Mouse (Mus musculus) ES-Bruce4 (cell line): Measurements from ENCODE around the gene Ift172.

Source experiments
- CTCF ChIP-seq: IDR thresholded peaks from one replicate; pipeline ENCODE4 v1.8.1; 2011; ENCODE audit warnings: low read depth, low read length
- EP300 ChIP-seq: IDR thresholded peaks from 2 replicates; pipeline ENCODE4 v1.6.1; 2011; ENCODE audit warnings: low read depth, low read length; ENCODE audit not compliant: insufficient read depth
- POLR2A ChIP-seq: IDR thresholded peaks from one replicate; pipeline ENCODE4 v1.8.1; 2011; ENCODE audit warnings: low read length; ENCODE audit not compliant: insufficient read depth

DNA sequence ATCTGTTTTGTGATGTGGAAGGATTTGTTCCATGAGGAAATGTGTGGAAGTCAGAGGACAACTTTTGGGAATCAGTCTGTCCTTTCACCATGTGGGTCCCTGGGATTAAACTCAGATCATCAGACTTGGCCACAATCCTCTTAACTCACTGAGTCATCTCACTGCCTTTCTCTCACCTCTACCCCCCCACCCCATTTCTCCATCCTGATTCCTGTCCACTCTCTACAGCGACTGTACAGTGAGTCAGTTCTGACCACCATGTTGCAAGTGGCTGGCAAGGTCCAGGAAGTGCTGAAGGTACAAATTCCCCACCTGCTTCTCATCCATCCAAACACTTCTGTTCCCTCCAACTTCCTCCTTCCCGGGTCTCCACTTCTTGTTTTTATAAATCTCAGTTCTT lies 7.6 kb upstream of the Ift172 start:
- TF ChIP-seq POLR2A, result no peak
- TF ChIP-seq CTCF, result no peak
- no peak for TF ChIP-seq EP300
